In genomic region chr3:67892026-67892705, GRCm38 (mm10) we compare ENCODE assay signal across 11 mouse cellular contexts. TPM values are rescaled to one million over a fixed set of nuclear protein-coding genes. Genes with fewer than 3 reads are reported as not detected.
A peak's percentile ranks its signal among the peaks of the same experiment; 100 is the strongest.
DNase-seq lines count a peak whose midpoint lies in the region; ATAC-seq lines count a peak whose summit lies in the region.
"Had no signal": no experiment of that assay in that cellular context is flagged by ENCODE, and none has a peak within 500 bp of the region (broad histone marks: within the 10 kb centered on the region; RNA-seq: fewer than 3 reads in every experiment).

Gene Iqcj, plus strand, starts transcription at chr3:67892220.
Gene Iqschfp, plus strand, starts transcription at chr3:67892232.

- DNase-seq in left cerebral cortex, adult 11 months (ENCODE audit: low spot score): peak; percentile 13
- no peak for DNase-seq in left cerebral cortex, postnatal 4 days
- DNase-seq in frontal cortex, postnatal 10 days (ENCODE audit: low spot score in 2 of 2): peak; percentile 8 to 18
- peak; percentile 35 to 43 for DNase-seq in left cerebral cortex, postnatal 36 days (ENCODE audit: low spot score in 2 of 2)
- DNase-seq in right cerebral cortex, adult 2 months (ENCODE audit: low spot score in 2 of 2): peak; percentile 57 to 59
- no peak for DNase-seq in thymus, postnatal 0 days (ENCODE audit: low spot score)
- no peak for DNase-seq in B cell, adult 2 months
- DNase-seq: heart, postnatal 10 days had no signal

- intact Hi-C loops in left cerebral cortex, postnatal 4 days (cut with DNase I): no loop called here
- intact Hi-C loops in left cerebral cortex, postnatal 36 days (cut with DNase I): loop anchor here (10.0 kb wide), 1 partner anchor 153 kb away; no protein-coding TSS in a partner anchor

- ATAC-seq in CD4-positive, CD25-positive, alpha-beta regulatory T cell, adult 4 months: no peak
- ATAC-seq: liver, embryonic 12.5 days had no signal

RNA-seq across cellular contexts. Expression of gene Iqcj, which starts in this region (rescaled TPM):
- 1 to 10 TPM; 3.0 to 4.1 TPM for total RNA-seq in left cerebral cortex, postnatal 4 days (2021)
- total RNA-seq in left cerebral cortex, postnatal 36 days (2021): 1 to 10 TPM; 2.6 to 5.9 TPM
- not detected in 2 replicates for polyA plus RNA-seq in thymus, postnatal 0 days (2015; fragmentation: Nextera tagmentation; extraction: Ambion mirVana)
- not detected for polyA plus RNA-seq in CD4-positive, CD25-positive, alpha-beta regulatory T cell, adult 4 months (2017; shearing (Covaris generic))
- total RNA-seq: heart, postnatal 10 days had no signal
- polyA plus RNA-seq: erythroblast, embryonic 14.5 days; liver, embryonic 12.5 days had no signal

RNA-seq across cellular contexts. Expression of gene Iqschfp, which starts in this region (rescaled TPM):
- 10 to 100 TPM; 15.2 to 17.4 TPM for total RNA-seq in left cerebral cortex, postnatal 4 days (2021)
- 10 to 100 TPM in 1 of 2 experiments, 1 to 10 TPM in 1; 9.5 to 13.2 TPM for total RNA-seq in left cerebral cortex, postnatal 36 days (2021)
- not detected in 2 replicates for polyA plus RNA-seq in thymus, postnatal 0 days (2015; fragmentation: Nextera tagmentation; extraction: Ambion mirVana)
- not detected for polyA plus RNA-seq in CD4-positive, CD25-positive, alpha-beta regulatory T cell, adult 4 months (2017; shearing (Covaris generic))
- total RNA-seq: heart, postnatal 10 days had no signal
- polyA plus RNA-seq: erythroblast, embryonic 14.5 days; liver, embryonic 12.5 days had no signal

Comparison
In these comparisons a context has a peak if more than half of its experiments do, and no peak if none do; other contexts are left out.
1. DNase-seq: peak in left cerebral cortex, adult 11 months (single experiment), frontal cortex, postnatal 10 days (2 of 2), left cerebral cortex, postnatal 36 days (2 of 2) and right cerebral cortex, adult 2 months (2 of 2); none in left cerebral cortex, postnatal 4 days (single experiment), thymus, postnatal 0 days (single experiment) and B cell, adult 2 months (0 of 2).